Mouse (Mus musculus) megakaryocyte, adult 5-6 weeks (primary cell): ENCODE results near the gene Nkpd1. TPM values are rescaled to one million over a fixed set of nuclear protein-coding genes. Genes with fewer than 3 reads are reported as not detected.
A peak's percentile ranks its signal among the peaks of the same experiment; 100 is the strongest.

Experiments
- ATAC-seq: 2 replicates; pipeline ENCODE4 v1.8.0; 2016; ENCODE audit warnings: mild to moderate bottlenecking, inconsistent platforms; ENCODE audit not compliant: poor library complexity, severe bottlenecking
- total RNA-seq, 2 experiments: library from RNA; stranded (forward) in 1 of 2; stranded (reverse) in 1 of 2; fragments of 153-499, 151-499 nt in 1 of 2; fragments of 221-1000, 200-1000 nt in 1 of 2; gene quantifications; 2 replicates each; pipeline versions ENCODE4 v1.2.3 to v1.2.4; 2015 to 2017

Gene Nkpd1
- total RNA-seq, 2 experiments from 2014 or later: not detected

GRCm38 (mm10) chr7:19567426-19567825 is 49.8 kb downstream of the Nkpd1 start:
- ATAC-seq: no peak

- no peak for ATAC-seq
Observed at GRCm38 (mm10) chr7:19569647-19570046, 52.0 kb downstream of the Nkpd1 start.

GRCm38 (mm10) chr7:19572926-19573775 is 55.5 kb downstream of the Nkpd1 start:
- peak; percentile 70 for ATAC-seq

- ATAC-seq: no peak
Observed at GRCm38 (mm10) chr7:19573776-19574140, 56.1 kb downstream of the Nkpd1 start.

Other genes starting within 250 kb of the Nkpd1 start
- gene Vasp, start 246.0 kb upstream of the Nkpd1 start, total RNA-seq (2015): 122 and 129 TPM in 2 replicates
- 180 and 227 TPM in 2 replicates for gene Vasp, start 246.0 kb upstream of the Nkpd1 start, total RNA-seq (2017)
- gene Ppm1n, start 237.8 kb upstream of the Nkpd1 start, total RNA-seq (2015): not detected in 2 replicates
- not detected in 2 replicates for gene Ppm1n, start 237.8 kb upstream of the Nkpd1 start, total RNA-seq (2017)
- 0.48 TPM in 1 of 2 replicates, not detected in the other for gene Rtn2, start 235.2 kb upstream of the Nkpd1 start, total RNA-seq (2015)
- gene Rtn2, start 235.2 kb upstream of the Nkpd1 start, total RNA-seq (2017): not detected in 2 replicates
- gene Fosb, start 207.8 kb upstream of the Nkpd1 start, total RNA-seq (2015): 24.0 and 25.4 TPM in 2 replicates
- 26.9 and 30.4 TPM in 2 replicates for gene Fosb, start 207.8 kb upstream of the Nkpd1 start, total RNA-seq (2017)
- gene Ercc1, start 173.1 kb upstream of the Nkpd1 start, total RNA-seq (2015): 18.9 and 26.4 TPM in 2 replicates
- gene Ercc1, start 173.1 kb upstream of the Nkpd1 start, total RNA-seq (2017): 17.5 and 21.4 TPM in 2 replicates
- 3.4 TPM in 2 replicates for gene Cd3eap, start 158.4 kb upstream of the Nkpd1 start, total RNA-seq (2015)
- 9.0 and 11.5 TPM in 2 replicates for gene Cd3eap, start 158.4 kb upstream of the Nkpd1 start, total RNA-seq (2017)
- 4.1 and 4.2 TPM in 2 replicates for gene Ppp1r13l, start 158.1 kb upstream of the Nkpd1 start, total RNA-seq (2015)
- gene Ppp1r13l, start 158.1 kb upstream of the Nkpd1 start, total RNA-seq (2017): 0.45 TPM in 1 of 2 replicates, not detected in the other
- 4.9 and 5.7 TPM in 2 replicates for gene Ercc2, start 135.8 kb upstream of the Nkpd1 start, total RNA-seq (2015)
- 12.6 and 19.2 TPM in 2 replicates for gene Ercc2, start 135.8 kb upstream of the Nkpd1 start, total RNA-seq (2017)
- 0.09 TPM in 1 of 2 replicates, not detected in the other for gene Klc3, start 113.7 kb upstream of the Nkpd1 start, total RNA-seq (2015)
- not detected in 2 replicates for gene Klc3, start 113.7 kb upstream of the Nkpd1 start, total RNA-seq (2017)
- gene Ckm, start 113.1 kb upstream of the Nkpd1 start, total RNA-seq (2015): 0.14 and 0.18 TPM in 2 replicates
- gene Ckm, start 113.1 kb upstream of the Nkpd1 start, total RNA-seq (2017): 0.26 and 0.45 TPM in 2 replicates
- gene Mark4, start 59.0 kb upstream of the Nkpd1 start, total RNA-seq (2015): 11.4 and 14.7 TPM in 2 replicates
- gene Mark4, start 59.0 kb upstream of the Nkpd1 start, total RNA-seq (2017): 6.4 and 9.4 TPM in 2 replicates
- 0.09 and 0.14 TPM in 2 replicates for gene Exoc3l2, start 54.5 kb upstream of the Nkpd1 start, total RNA-seq (2015)
- gene Exoc3l2, start 54.5 kb upstream of the Nkpd1 start, total RNA-seq (2017): 0.28 and 0.62 TPM in 2 replicates
- gene Bloc1s3, start 9.5 kb upstream of the Nkpd1 start, total RNA-seq (2015): 3.9 and 6.2 TPM in 2 replicates
- gene Bloc1s3, start 9.5 kb upstream of the Nkpd1 start, total RNA-seq (2017): 2.7 and 4.0 TPM in 2 replicates
- 27.1 and 32.1 TPM in 2 replicates for gene Trappc6a, start 9.4 kb upstream of the Nkpd1 start, total RNA-seq (2015)
- gene Trappc6a, start 9.4 kb upstream of the Nkpd1 start, total RNA-seq (2017): 15.3 and 18.0 TPM in 2 replicates
- 10.4 and 13.1 TPM in 2 replicates for gene Ppp1r37, start 45.2 kb downstream of the Nkpd1 start, total RNA-seq (2015)
- 14.1 and 14.3 TPM in 2 replicates for gene Ppp1r37, start 45.2 kb downstream of the Nkpd1 start, total RNA-seq (2017)
- gene Zfp296, start 59.4 kb downstream of the Nkpd1 start, total RNA-seq (2015): 4.5 and 5.4 TPM in 2 replicates
- 3.2 and 4.8 TPM in 2 replicates for gene Zfp296, start 59.4 kb downstream of the Nkpd1 start, total RNA-seq (2017)
- 78.2 and 107 TPM in 2 replicates for gene Gemin7, start 59.8 kb downstream of the Nkpd1 start, total RNA-seq (2015)
- 39.9 and 49.3 TPM in 2 replicates for gene Gemin7, start 59.8 kb downstream of the Nkpd1 start, total RNA-seq (2017)
- gene Clasrp, start 86.6 kb downstream of the Nkpd1 start, total RNA-seq (2015): 15.8 and 23.4 TPM in 2 replicates
- 28.8 and 32.6 TPM in 2 replicates for gene Clasrp, start 86.6 kb downstream of the Nkpd1 start, total RNA-seq (2017)
- 8.3 and 8.6 TPM in 2 replicates for gene Relb, start 111.6 kb downstream of the Nkpd1 start, total RNA-seq (2015)
- 9.3 and 10.3 TPM in 2 replicates for gene Relb, start 111.6 kb downstream of the Nkpd1 start, total RNA-seq (2017)
- 56.6 and 62.8 TPM in 2 replicates for gene Clptm1, start 147.2 kb downstream of the Nkpd1 start, total RNA-seq (2015)
- gene Clptm1, start 147.2 kb downstream of the Nkpd1 start, total RNA-seq (2017): 33.2 and 37.8 TPM in 2 replicates
- gene Apoc2, start 160.1 kb downstream of the Nkpd1 start, total RNA-seq (2015): 90.8 and 107 TPM in 2 replicates
- gene Apoc2, start 160.1 kb downstream of the Nkpd1 start, total RNA-seq (2017): 79.2 and 97.6 TPM in 2 replicates
- gene Gm44805, start 163.6 kb downstream of the Nkpd1 start, total RNA-seq (2015): not detected in 2 replicates
- not detected in 2 replicates for gene Gm44805, start 163.6 kb downstream of the Nkpd1 start, total RNA-seq (2017)
- not detected in 2 replicates for gene Apoc4, start 163.6 kb downstream of the Nkpd1 start, total RNA-seq (2015)
- gene Apoc4, start 163.6 kb downstream of the Nkpd1 start, total RNA-seq (2017): 0.04 TPM in 1 of 2 replicates, not detected in the other
- gene Apoc1, start 174.8 kb downstream of the Nkpd1 start, total RNA-seq (2015): 3.8 and 7.8 TPM in 2 replicates
- 4.2 and 15.8 TPM in 2 replicates for gene Apoc1, start 174.8 kb downstream of the Nkpd1 start, total RNA-seq (2017)
- gene Apoe, start 181.3 kb downstream of the Nkpd1 start, total RNA-seq (2015): 104 and 106 TPM in 2 replicates
- gene Apoe, start 181.3 kb downstream of the Nkpd1 start, total RNA-seq (2017): 609 and 642 TPM in 2 replicates
- 17.0 and 19.6 TPM in 2 replicates for gene Tomm40, start 197.6 kb downstream of the Nkpd1 start, total RNA-seq (2015)
- 8.6 and 12.6 TPM in 2 replicates for gene Tomm40, start 197.6 kb downstream of the Nkpd1 start, total RNA-seq (2017)
- 0.51 and 0.78 TPM in 2 replicates for gene Nectin2, start 232.6 kb downstream of the Nkpd1 start, total RNA-seq (2015)
- gene Nectin2, start 232.6 kb downstream of the Nkpd1 start, total RNA-seq (2017): 0.37 and 0.66 TPM in 2 replicates